Mouse (Mus musculus): ENCODE results near the gene Lrrfip1. TPM values are rescaled to one million over a fixed set of nuclear protein-coding genes. Genes with fewer than 3 reads are reported as not detected.
A peak's percentile ranks its signal among the peaks of the same experiment; 100 is the strongest.

Gene Lrrfip1
- polyA plus RNA-seq, 1 experiment from 2014 or later: 54.3 TPM

- Histone ChIP-seq H3K4me2 (replicated peaks; ENCODE audit: low read depth, low read length) (no peak overlapping the region; the same call in 1 of the 2 replicates), H3K27me3 (ENCODE audit: control insufficient read depth, insufficient read depth, low read length) (no peaks in the 10 kb centered on the region), H3K9ac (replicated peaks; ENCODE audit: low read depth, low read length) (no peak overlapping the region), H3K36me3 (ENCODE audit: control insufficient read depth, insufficient read depth, low read length) (no peaks in the 10 kb centered on the region), H3K4me1 (ENCODE audit: control insufficient read depth, insufficient read depth, low read length) (peaks cover 49% of the 10 kb centered on the region), H3K9me3 (ENCODE audit: control insufficient read depth, low read depth, low read length) (no peaks in the 10 kb centered on the region), H3K4me3 (ENCODE audit: low read depth, low read length) (no peak overlapping the region), H3K27ac (ENCODE audit: low read length) (no peak overlapping the region)
- ATAC-seq (ENCODE audit: insufficient number of reproducible peaks, insufficient read depth, low FRiP score, low read depth): no peak
- WGBS: 85% methylated on average over 8 of the region's 8 CpGs
Observed at GRCm38 (mm10) chr1:91056416-91056815, 57.9 kb downstream of the Lrrfip1 start.

GRCm38 (mm10) chr1:91057311-91058245 lies 59.0 kb downstream of the Lrrfip1 start:
- Histone ChIP-seq H3K4me3 (ENCODE audit: low read depth, low read length) (no peak overlapping the region), H3K4me2 (replicated peaks; ENCODE audit: low read depth, low read length) (no peak overlapping the region), H3K9me3 (ENCODE audit: control insufficient read depth, low read depth, low read length) (no peaks in the 10 kb centered on the region), H3K27me3 (ENCODE audit: control insufficient read depth, insufficient read depth, low read length) (no peaks in the 10 kb centered on the region), H3K27ac (ENCODE audit: low read length) (no peak overlapping the region), H3K36me3 (ENCODE audit: control insufficient read depth, insufficient read depth, low read length) (no peaks in the 10 kb centered on the region), H3K4me1 (ENCODE audit: control insufficient read depth, insufficient read depth, low read length) (peaks cover 57% of the 10 kb centered on the region), H3K9ac (replicated peaks; ENCODE audit: low read depth, low read length) (no peak overlapping the region)
- no peak for ATAC-seq (ENCODE audit: insufficient number of reproducible peaks, insufficient read depth, low FRiP score, low read depth)
- WGBS: 66% methylated on average over 18 of the region's 18 CpGs

- whole genome bisulfite sequencing: 66% methylated on average over 6 of the region's 6 CpGs
- Histone ChIP-seq H3K4me2 (replicated peaks; ENCODE audit: low read depth, low read length) (no peak overlapping the region), H3K27ac (ENCODE audit: low read length) (no peak overlapping the region), H3K9ac (replicated peaks; ENCODE audit: low read depth, low read length) (no peak overlapping the region), H3K27me3 (ENCODE audit: control insufficient read depth, insufficient read depth, low read length) (no peaks in the 10 kb centered on the region), H3K4me1 (ENCODE audit: control insufficient read depth, insufficient read depth, low read length) (peaks cover 58% of the 10 kb centered on the region), H3K9me3 (ENCODE audit: control insufficient read depth, low read depth, low read length) (no peaks in the 10 kb centered on the region), H3K4me3 (ENCODE audit: low read depth, low read length) (no peak overlapping the region), H3K36me3 (ENCODE audit: control insufficient read depth, insufficient read depth, low read length) (no peaks in the 10 kb centered on the region)
- ATAC-seq (ENCODE audit: insufficient number of reproducible peaks, insufficient read depth, low FRiP score, low read depth): no peak
Observed at GRCm38 (mm10) chr1:91058251-91058650, 59.7 kb downstream of the Lrrfip1 start.

- H3K27ac ChIP-seq (ENCODE audit: low read length): no peak overlapping the region
- H3K4me3 ChIP-seq (ENCODE audit: low read depth, low read length): no peak overlapping the region
- no peak overlapping the region for H3K9ac ChIP-seq (replicated peaks; ENCODE audit: low read depth, low read length)
- H3K9me3 ChIP-seq (ENCODE audit: control insufficient read depth, low read depth, low read length): no peaks in the 10 kb centered on the region
- no peaks in the 10 kb centered on the region for H3K27me3 ChIP-seq (ENCODE audit: control insufficient read depth, insufficient read depth, low read length)
- no peak for ATAC-seq (ENCODE audit: insufficient number of reproducible peaks, insufficient read depth, low FRiP score, low read depth)
- H3K4me2 ChIP-seq (replicated peaks; ENCODE audit: low read depth, low read length): no peak overlapping the region
- 53% methylated on average over 9 of the region's 9 CpGs for whole genome bisulfite sequencing
- H3K36me3 ChIP-seq (ENCODE audit: control insufficient read depth, insufficient read depth, low read length): no peaks in the 10 kb centered on the region
- peaks cover 46% of the 10 kb centered on the region for H3K4me1 ChIP-seq (ENCODE audit: control insufficient read depth, insufficient read depth, low read length)
Observed at GRCm38 (mm10) chr1:91059792-91060604, 61.5 kb downstream of the Lrrfip1 start.

- H3K4me1 ChIP-seq (ENCODE audit: control insufficient read depth, insufficient read depth, low read length): peaks cover 36% of the 10 kb centered on the region
- H3K27me3 ChIP-seq (ENCODE audit: control insufficient read depth, insufficient read depth, low read length): no peaks in the 10 kb centered on the region
- no peak for ATAC-seq (ENCODE audit: insufficient number of reproducible peaks, insufficient read depth, low FRiP score, low read depth)
- no peak overlapping the region for H3K9ac ChIP-seq (replicated peaks; ENCODE audit: low read depth, low read length)
- no peak overlapping the region for H3K4me3 ChIP-seq (ENCODE audit: low read depth, low read length)
- H3K9me3 ChIP-seq (ENCODE audit: control insufficient read depth, low read depth, low read length): no peaks in the 10 kb centered on the region
- H3K27ac ChIP-seq (ENCODE audit: low read length): peak overlapping the region; percentile 55; the same call in 1 of the 2 replicates
- no peaks in the 10 kb centered on the region for H3K36me3 ChIP-seq (ENCODE audit: control insufficient read depth, insufficient read depth, low read length)
- 30% methylated on average over 4 of the region's 4 CpGs for WGBS
- no peak overlapping the region for H3K4me2 ChIP-seq (replicated peaks; ENCODE audit: low read depth, low read length)
Observed at GRCm38 (mm10) chr1:91061105-91061504, 62.6 kb downstream of the Lrrfip1 start.

- H3K36me3 ChIP-seq (ENCODE audit: control insufficient read depth, insufficient read depth, low read length): no peaks in the 10 kb centered on the region
- H3K4me3 ChIP-seq (ENCODE audit: low read depth, low read length): no peak overlapping the region
- H3K4me2 ChIP-seq (replicated peaks; ENCODE audit: low read depth, low read length): no peak overlapping the region
- peak overlapping the region; percentile 36; the same call in 1 of the 2 replicates for H3K27ac ChIP-seq (ENCODE audit: low read length)
- no peak overlapping the region for H3K9ac ChIP-seq (replicated peaks; ENCODE audit: low read depth, low read length)
- no peak for ATAC-seq (ENCODE audit: insufficient number of reproducible peaks, insufficient read depth, low FRiP score, low read depth)
- H3K27me3 ChIP-seq (ENCODE audit: control insufficient read depth, insufficient read depth, low read length): no peaks in the 10 kb centered on the region
- WGBS: 34% methylated on average over 5 of the region's 5 CpGs
- peaks cover 26% of the 10 kb centered on the region for H3K4me1 ChIP-seq (ENCODE audit: control insufficient read depth, insufficient read depth, low read length)
- H3K9me3 ChIP-seq (ENCODE audit: control insufficient read depth, low read depth, low read length): no peaks in the 10 kb centered on the region
Observed at GRCm38 (mm10) chr1:91062363-91062762, 63.8 kb downstream of the Lrrfip1 start.

GRCm38 (mm10) chr1:91064053-91064452 lies 65.5 kb downstream of the Lrrfip1 start:
- WGBS: 69% methylated on average over 2 of the region's 2 CpGs

GRCm38 (mm10) chr1:91064903-91065525 lies 66.5 kb downstream of the Lrrfip1 start:
- WGBS: 86% methylated on average over 11 of the region's 11 CpGs
- no peaks in the 10 kb centered on the region for H3K9me3 ChIP-seq (ENCODE audit: control insufficient read depth, low read depth, low read length)
- H3K27ac ChIP-seq (ENCODE audit: low read length): 0 out of 2 replicates have a peak overlapping the region, but pooled peaks have one; percentile 4
- no peak overlapping the region for H3K4me2 ChIP-seq (replicated peaks; ENCODE audit: low read depth, low read length)
- no peaks in the 10 kb centered on the region for H3K36me3 ChIP-seq (ENCODE audit: control insufficient read depth, insufficient read depth, low read length)
- H3K4me3 ChIP-seq (ENCODE audit: low read depth, low read length): no peak overlapping the region
- peaks cover 22% of the 10 kb centered on the region for H3K4me1 ChIP-seq (ENCODE audit: control insufficient read depth, insufficient read depth, low read length)
- ATAC-seq (ENCODE audit: insufficient number of reproducible peaks, insufficient read depth, low FRiP score, low read depth): no peak; the same call in 1 of the 2 replicates
- no peaks in the 10 kb centered on the region for H3K27me3 ChIP-seq (ENCODE audit: control insufficient read depth, insufficient read depth, low read length)
- no peak overlapping the region for H3K9ac ChIP-seq (replicated peaks; ENCODE audit: low read depth, low read length)

More at GRCm38 (mm10) chr1:91064053-91064452, 65.5 kb downstream of the Lrrfip1 start:
- peaks cover 24% of the 10 kb centered on the region for H3K4me1 ChIP-seq (ENCODE audit: control insufficient read depth, insufficient read depth, low read length)
- no peaks in the 10 kb centered on the region for H3K36me3 ChIP-seq (ENCODE audit: control insufficient read depth, insufficient read depth, low read length)
- no peaks in the 10 kb centered on the region for H3K9me3 ChIP-seq (ENCODE audit: control insufficient read depth, low read depth, low read length)
- no peak overlapping the region for H3K9ac ChIP-seq (replicated peaks; ENCODE audit: low read depth, low read length)
- H3K4me3 ChIP-seq (ENCODE audit: low read depth, low read length): no peak overlapping the region
- no peak overlapping the region for H3K4me2 ChIP-seq (replicated peaks; ENCODE audit: low read depth, low read length)
- H3K27me3 ChIP-seq (ENCODE audit: control insufficient read depth, insufficient read depth, low read length): no peaks in the 10 kb centered on the region
- no peak overlapping the region for H3K27ac ChIP-seq (ENCODE audit: low read length)
- ATAC-seq (ENCODE audit: insufficient number of reproducible peaks, insufficient read depth, low FRiP score, low read depth): no peak

All from stomach, embryonic 14.5 days (tissue).